Mouse (Mus musculus): ENCODE data around the gene Sbno2.

GRCm38 (mm10) chr10:80056976-80057682 lies 48.2 kb downstream of the Sbno2 start:
- TF ChIP-seq POLR2A (IDR thresholded peaks at IDR 0.05; ENCODE audit: insufficient read depth, low read depth, low read length) = no peak
- no peak for TF ChIP-seq CTCF (IDR thresholded peaks at IDR 0.05)
- TF ChIP-seq EP300 (IDR thresholded peaks at IDR 0.05; ENCODE audit: insufficient read depth, low read depth, low read length) = no peak
